Mouse (Mus musculus) lung, adult 2 months (tissue): ENCODE results near the gene Vps36.

ENCODE experiments used
- CTCF ChIP-seq: fragments of 200-500 bp; IDR thresholded peaks from 2 replicates; pipeline ENCODE4 v1.5.1; 2011; ENCODE audit warnings: mild to moderate bottlenecking, low read length, control low read depth; ENCODE audit not compliant: insufficient read depth
- POLR2A ChIP-seq: fragments of 200-500 bp; IDR thresholded peaks from 2 replicates; pipeline ENCODE4 v1.6.1; 2011; ENCODE audit warnings: low read depth, mild to moderate bottlenecking, control low read depth, low read length, borderline replicate concordance; ENCODE audit errors: extremely low read depth

GRCm38 (mm10) chr8:22166080-22166603 lies 26.5 kb upstream of the Vps36 start, which contains the start of gene Nek3:
- TF ChIP-seq CTCF (peak; percentile 37), POLR2A (peak; percentile 76; the same call in 1 of the 2 replicates)
